Mouse (Mus musculus) C2C12 (cell line): ENCODE measurements around the gene Rad51b. TPM values are rescaled to one million over a fixed set of nuclear protein-coding genes. Genes with fewer than 3 reads are reported as not detected.

ENCODE experiments used
- H3K27me3 ChIP-seq: one replicate; pipeline ENCODE4 v1.6.1; 2011; ENCODE audit not compliant: control insufficient read depth, insufficient read depth, insufficient read length
- H3K36me3 ChIP-seq: one replicate; pipeline ENCODE4 v1.6.1; 2011; ENCODE audit not compliant: control insufficient read depth, insufficient read depth
- H3K4me3 ChIP-seq: one replicate; pipeline ENCODE4 v1.5.1; 2011; ENCODE audit warnings: mild to moderate bottlenecking, control low read depth; ENCODE audit not compliant: poor library complexity, insufficient read depth, severe bottlenecking
- H3K79me2 ChIP-seq: one replicate; pipeline ENCODE4 v1.6.1; 2011; ENCODE audit not compliant: control insufficient read depth, insufficient read depth
- H3K79me3 ChIP-seq: one replicate; pipeline ENCODE4 v1.6.1; 2011; ENCODE audit warnings: low read depth, control low read depth
- H3ac ChIP-seq: one replicate; pipeline ENCODE3; 2011; ENCODE audit warnings: low read depth; ENCODE audit not compliant: control insufficient read depth, insufficient read length
- CEBPB ChIP-seq: IDR thresholded peaks from one replicate; pipeline ENCODE4 v1.6.1; 2011; ENCODE audit warnings: low read depth, mild to moderate bottlenecking, control low read depth, moderate library complexity
- CTCF ChIP-seq: IDR thresholded peaks from one replicate; pipeline ENCODE4 v1.5.1; 2011; ENCODE audit not compliant: control insufficient read depth, insufficient read depth, insufficient read length
- FOSL1 ChIP-seq: IDR thresholded peaks from one replicate; pipeline ENCODE4 v1.8.0; 2011; ENCODE audit warnings: mild to moderate bottlenecking, low read length; ENCODE audit not compliant: poor library complexity, insufficient read depth, severe bottlenecking
- MAX ChIP-seq: IDR thresholded peaks from one replicate; pipeline ENCODE4 v1.6.1; 2011; ENCODE audit warnings: mild to moderate bottlenecking, control low read depth
- MYOD1 ChIP-seq: IDR thresholded peaks from one replicate; pipeline ENCODE4 v1.6.1; 2011; ENCODE audit warnings: low read depth; ENCODE audit not compliant: control insufficient read depth, insufficient read length
- MYOG ChIP-seq: IDR thresholded peaks from one replicate; pipeline ENCODE4 v1.6.1; 2011; ENCODE audit not compliant: control insufficient read depth, insufficient read length; ENCODE audit errors: extremely low read depth
- USF1 ChIP-seq: IDR thresholded peaks from one replicate; pipeline ENCODE4 v1.6.1; 2011; ENCODE audit warnings: low read depth, mild to moderate bottlenecking, control low read depth, moderate library complexity
- polyA plus RNA-seq: library from polyadenylated mRNA; unstranded; fragments of >200 nt; fragmentation: generic; extraction: Trizol; gene quantifications from one replicate; pipeline ENCODE4 v1.2.1, GENCODE M21; 2012; ENCODE audit warnings: missing spikeins

Rad51b gene
- polyA plus RNA-seq, 1 experiment, result 1.3 TPM

DNA sequence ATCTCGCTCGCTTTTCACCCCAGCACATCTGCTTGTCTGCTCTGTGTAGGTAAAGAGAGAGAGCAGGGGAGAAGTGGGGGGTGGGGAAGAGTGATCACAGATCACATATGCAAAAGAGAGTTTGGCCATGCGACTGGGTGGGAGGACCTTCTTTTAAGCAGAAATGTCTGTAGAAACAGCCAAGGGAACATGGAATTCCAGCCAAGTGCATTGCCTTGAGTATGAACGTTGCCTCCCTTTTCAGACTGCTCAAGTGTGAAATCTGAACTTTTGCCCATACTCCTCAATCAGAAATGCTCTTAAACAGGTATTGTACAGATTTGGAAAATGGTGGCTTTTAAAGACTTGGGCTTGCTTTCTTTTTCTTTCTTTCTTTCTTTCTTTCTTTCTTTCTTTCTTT lies 476.2 kb downstream of the Rad51b start:
- Histone ChIP-seq H3K79me3 (no peaks in the 10 kb centered on the region), H3K4me3 (no peak overlapping the region), H3K27me3 (no peaks in the 10 kb centered on the region), H3K36me3 (no peaks in the 10 kb centered on the region), H3K79me2 (no peaks in the 10 kb centered on the region), H3ac (no peak overlapping the region)
- no peak for TF ChIP-seq FOSL1
- no peak for TF ChIP-seq CEBPB
- TF ChIP-seq MYOD1, result no peak
- TF ChIP-seq CTCF, result no peak
- TF ChIP-seq USF1, result no peak
- TF ChIP-seq MAX, result no peak
- no peak for TF ChIP-seq MYOG

GRCm38 (mm10) chr12:79774571-79774970 lies 477.5 kb downstream of the Rad51b start:
- Histone ChIP-seq H3K79me2 (no peaks in the 10 kb centered on the region), H3K27me3 (no peaks in the 10 kb centered on the region), H3ac (no peak overlapping the region), H3K36me3 (no peaks in the 10 kb centered on the region), H3K79me3 (no peaks in the 10 kb centered on the region), H3K4me3 (no peak overlapping the region)
- TF ChIP-seq CEBPB (no peak), MYOD1 (no peak), MAX (no peak), MYOG (no peak), CTCF (no peak), FOSL1 (no peak), USF1 (no peak)

DNA sequence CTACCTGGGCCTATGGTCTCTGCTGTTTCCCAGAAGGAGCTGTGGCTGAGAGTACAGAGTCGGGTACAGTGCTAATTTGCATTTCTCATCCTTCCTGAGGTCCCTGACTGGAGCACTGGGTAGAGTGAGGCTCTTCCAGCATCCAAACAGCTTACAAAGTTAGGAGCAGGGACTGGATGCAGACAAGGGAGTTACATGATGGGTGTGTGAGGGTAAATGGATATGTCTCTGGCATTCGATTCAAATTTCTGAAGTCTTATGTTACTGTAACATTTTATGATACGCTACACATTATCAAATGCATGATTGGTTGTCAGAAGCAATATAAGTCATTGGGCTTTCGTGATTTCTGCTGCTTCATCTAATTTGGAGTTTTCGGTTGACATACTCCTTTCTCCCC lies 479.7 kb downstream of the Rad51b start:
- no peak overlapping the region for H3K4me3 ChIP-seq
- no peaks in the 10 kb centered on the region for H3K79me2 ChIP-seq
- no peaks in the 10 kb centered on the region for H3K27me3 ChIP-seq
- no peaks in the 10 kb centered on the region for H3K36me3 ChIP-seq
- no peak overlapping the region for H3ac ChIP-seq
- H3K79me3 ChIP-seq, result no peaks in the 10 kb centered on the region
- TF ChIP-seq MAX, result no peak

DNA sequence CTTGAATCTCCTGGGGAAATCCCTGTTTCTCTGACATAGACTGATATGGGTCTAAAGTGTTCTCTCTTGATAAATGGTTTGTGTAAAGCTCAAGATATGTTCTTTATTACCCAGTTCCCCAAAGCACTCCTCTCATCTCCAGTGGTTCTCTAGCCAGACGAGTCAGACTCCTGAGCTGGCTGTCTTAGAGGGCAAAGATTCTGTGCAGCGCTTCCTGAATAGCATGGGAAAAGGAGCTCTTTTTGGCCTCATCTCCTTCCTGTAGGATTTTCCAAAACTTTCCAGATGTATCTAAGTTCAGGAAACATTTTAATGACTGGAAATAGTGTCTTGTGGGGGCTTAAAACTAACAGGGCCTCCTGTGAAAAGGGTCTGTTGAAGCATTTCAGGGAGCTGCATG lies 483.7 kb downstream of the Rad51b start:
- no peaks in the 10 kb centered on the region for H3K36me3 ChIP-seq
- H3K27me3 ChIP-seq, result no peaks in the 10 kb centered on the region
- H3K79me3 ChIP-seq, result no peaks in the 10 kb centered on the region
- H3ac ChIP-seq, result no peak overlapping the region
- H3K4me3 ChIP-seq, result no peak overlapping the region
- TF ChIP-seq CEBPB (no peak), MAX (no peak), CTCF (no peak), USF1 (no peak), FOSL1 (no peak), MYOG (no peak), MYOD1 (no peak)
- H3K79me2 ChIP-seq, result no peaks in the 10 kb centered on the region

DNA sequence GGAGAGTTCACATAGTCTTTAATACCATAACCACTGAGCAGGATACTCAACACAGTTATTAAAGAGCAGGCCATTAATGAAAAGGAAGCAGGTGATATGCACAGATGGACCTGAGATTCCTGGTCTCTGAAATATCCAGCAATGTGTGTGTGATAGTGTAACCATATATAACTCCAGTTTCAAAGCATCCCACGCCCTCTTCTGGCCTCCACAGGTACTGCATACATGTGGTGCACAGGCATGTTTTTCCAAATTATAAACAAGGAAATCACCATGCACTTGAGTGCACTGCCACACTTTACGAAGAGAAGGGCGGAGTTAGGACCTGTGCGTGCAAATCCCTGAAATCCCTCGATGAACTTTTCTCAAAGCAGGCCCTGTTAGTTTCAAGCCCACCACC lies 484.7 kb downstream of the Rad51b start:
- Histone ChIP-seq H3K36me3 (no peaks in the 10 kb centered on the region), H3ac (no peak overlapping the region), H3K27me3 (no peaks in the 10 kb centered on the region), H3K79me2 (no peaks in the 10 kb centered on the region), H3K79me3 (no peaks in the 10 kb centered on the region), H3K4me3 (no peak overlapping the region)
- no peak for TF ChIP-seq CEBPB
- TF ChIP-seq FOSL1, result no peak
- TF ChIP-seq MYOG, result no peak
- TF ChIP-seq USF1, result no peak
- no peak for TF ChIP-seq CTCF
- TF ChIP-seq MYOD1, result no peak
- TF ChIP-seq MAX, result no peak

- Histone ChIP-seq H3K36me3 (no peaks in the 10 kb centered on the region), H3ac (no peak overlapping the region), H3K27me3 (no peaks in the 10 kb centered on the region), H3K79me3 (no peaks in the 10 kb centered on the region), H3K4me3 (no peak overlapping the region), H3K79me2 (no peaks in the 10 kb centered on the region)
- TF ChIP-seq FOSL1 (no peak), CEBPB (no peak)
Observed at GRCm38 (mm10) chr12:79782444-79783117, 485.5 kb downstream of the Rad51b start.
